Mouse (Mus musculus) thymus, postnatal 25 days (tissue): ENCODE results near the gene Nelfa.
"Not testable (repeated sequence)": the region's sequence is repeated elsewhere in the genome, so short reads cannot be mapped to it uniquely, and the experiment has no call there.

Experiments used
- DNase-seq: peaks from one replicate; pipeline ENCODE4 v3.0.0; 2022

Gene Nelfa

DNA sequence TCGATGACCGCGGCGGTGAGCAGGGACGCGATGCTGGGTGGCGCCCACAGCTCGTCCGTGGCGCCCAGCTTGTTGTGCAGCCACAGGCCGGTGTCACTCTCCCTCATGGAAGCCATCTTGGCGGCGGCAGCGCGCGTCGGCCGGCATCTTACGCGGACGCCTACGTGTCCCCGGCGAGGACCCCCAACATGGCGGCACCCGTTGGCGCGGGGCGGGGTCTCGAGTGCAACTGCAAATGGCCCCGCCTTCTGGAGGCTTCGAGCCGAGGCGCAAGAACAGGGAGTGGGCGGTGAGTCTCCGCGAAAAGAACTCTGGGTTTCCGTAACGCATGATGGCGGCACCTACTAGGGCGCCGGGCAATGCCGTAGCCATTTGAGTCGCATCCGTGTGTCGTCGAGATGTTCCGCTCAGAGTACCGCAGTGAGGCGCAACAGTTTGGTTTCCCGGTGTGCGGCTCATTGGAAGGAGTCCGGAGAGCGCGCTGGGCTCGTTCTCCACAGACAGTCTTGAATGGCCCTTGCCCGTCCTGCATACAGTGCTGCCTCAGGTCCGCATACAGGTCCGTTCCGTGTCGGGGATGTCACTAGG is at the start of gene Nelfa:
Gene Nelfa (minus strand): TSS at position 294 of the 588 bp plus-strand sequence.
- peak; percentile 98 for DNase-seq

GRCm38 (mm10) chr5:33983309-33984121 is 47.3 kb upstream of the Nelfa start, which contains the start of gene Gm1673:
Gene Gm1673, plus strand, starts transcription at chr5:33983433.
- DNase-seq = peak; percentile 88

- no peak for DNase-seq
Observed at GRCm38 (mm10) chr5:33982731-33983259, 46.6 kb upstream of the Nelfa start.

DNA sequence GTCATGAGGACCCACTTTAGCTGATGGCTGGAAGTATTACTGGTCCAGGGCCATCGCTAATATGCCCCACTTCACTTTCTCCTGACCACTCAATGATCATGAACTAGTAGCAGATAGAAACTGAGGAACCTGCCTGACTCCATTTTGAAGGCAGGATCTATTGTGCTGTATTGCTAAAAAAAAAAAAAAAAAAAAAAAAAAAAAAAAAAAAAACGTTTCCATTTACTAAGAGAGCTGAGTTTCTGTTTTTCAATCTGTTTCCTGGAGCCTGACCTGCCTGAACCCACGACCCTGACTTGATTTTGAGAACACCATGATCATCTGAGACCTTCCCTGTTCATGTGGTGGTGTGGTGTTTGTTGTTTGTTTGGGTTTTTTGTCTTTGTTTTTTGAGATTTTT is 40.1 kb upstream of the Nelfa start:
- DNase-seq = no peak

DNA sequence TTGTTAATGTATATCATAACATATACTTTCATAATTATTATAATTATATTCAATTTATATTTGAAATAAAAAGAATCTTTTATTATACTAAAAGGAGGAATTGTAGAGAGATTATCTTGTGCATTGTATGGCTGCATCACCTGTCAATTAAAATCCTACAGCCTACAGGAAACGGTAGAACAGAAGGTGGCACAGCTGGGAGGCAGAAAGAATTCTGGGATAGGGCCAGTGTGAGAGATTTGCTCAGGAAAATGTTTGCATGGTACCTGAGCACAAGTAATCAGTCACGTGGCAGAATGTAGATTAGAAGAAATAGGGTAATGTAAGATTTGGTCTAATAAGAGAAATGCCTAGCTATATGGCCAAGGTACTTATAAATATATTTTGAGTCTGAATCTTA is 38.5 kb upstream of the Nelfa start:
- DNase-seq = no peak

DNA sequence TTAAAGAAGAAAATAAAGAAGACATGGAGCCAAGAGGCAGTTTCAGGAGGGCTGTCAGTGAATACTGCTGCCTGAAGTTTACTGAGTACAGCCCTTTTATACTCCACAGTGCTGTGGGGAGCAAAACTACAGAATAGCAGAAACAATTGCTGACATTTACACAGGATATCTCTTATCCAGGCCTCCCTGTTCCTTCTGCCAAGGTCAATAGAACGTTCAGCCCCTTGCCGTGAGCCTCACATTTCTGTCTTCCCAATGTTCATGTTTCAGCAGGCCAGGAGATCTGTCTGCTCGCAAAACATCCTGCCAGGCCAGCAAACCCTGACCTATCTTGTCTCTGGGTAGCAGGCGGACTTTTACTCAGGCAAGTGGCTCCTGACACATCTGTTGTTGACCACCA is 23.2 kb upstream of the Nelfa start:
- DNase-seq = no peak

- DNase-seq = no peak
Observed at GRCm38 (mm10) chr5:33955868-33956267, 19.7 kb upstream of the Nelfa start.

DNA sequence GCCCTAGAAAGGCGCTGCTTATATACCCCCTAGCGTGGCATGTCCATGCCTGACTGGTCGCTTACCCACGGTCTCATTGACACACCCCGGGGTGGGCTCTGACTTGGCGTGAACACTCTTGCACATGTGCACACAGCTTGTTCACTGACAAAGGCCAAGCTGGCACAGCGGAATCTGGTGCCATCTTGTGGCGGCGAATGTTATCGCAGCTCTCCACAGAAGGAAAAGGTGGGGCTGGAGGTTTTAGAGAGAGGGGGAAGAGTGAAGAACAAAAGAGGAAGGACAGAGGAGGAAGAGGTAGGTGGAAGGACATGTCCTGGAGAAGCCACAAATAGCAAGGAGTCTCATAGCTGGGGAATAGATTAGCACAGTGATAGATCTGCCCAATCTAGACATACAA is 18.1 kb upstream of the Nelfa start:
- DNase-seq = peak; percentile 79

DNA sequence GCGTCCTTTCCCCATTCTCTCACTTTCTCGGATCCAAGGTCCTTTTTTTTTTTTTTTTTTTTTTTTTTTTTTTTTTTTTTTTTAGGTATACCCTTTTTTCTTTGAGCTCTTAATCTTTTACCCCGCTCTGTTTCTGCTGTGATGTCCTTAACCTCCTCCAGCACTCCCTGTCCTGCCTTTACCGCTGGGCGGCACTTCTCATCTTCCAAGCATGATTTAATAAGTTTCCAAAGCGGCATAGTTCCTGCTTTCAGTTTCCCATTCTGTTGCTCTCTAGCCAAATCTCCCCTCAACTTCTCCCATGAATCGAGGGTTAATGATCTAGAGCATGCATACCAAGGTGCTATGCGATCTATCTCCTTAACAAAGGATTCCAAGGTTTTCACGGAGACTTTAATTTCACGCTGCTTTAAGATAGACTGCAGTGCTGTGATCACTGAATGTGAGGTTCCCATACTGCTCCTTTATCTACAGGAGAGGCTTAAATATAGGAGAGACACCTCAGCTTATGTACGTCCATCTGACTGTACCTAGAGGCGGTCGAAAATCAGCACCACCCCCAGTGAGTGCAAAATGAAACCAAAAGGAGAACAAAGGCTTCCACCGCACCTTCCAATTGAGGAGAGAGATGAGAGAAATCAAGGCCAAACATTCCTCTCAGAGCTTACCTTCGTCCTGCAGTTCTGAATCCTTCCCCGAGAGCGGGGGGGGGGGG is 17.4 kb upstream of the Nelfa start:
- no peak for DNase-seq

- no peak for DNase-seq
Observed at GRCm38 (mm10) chr5:33948314-33948713, 12.1 kb upstream of the Nelfa start.

- DNase-seq = not testable (repeated sequence)
Observed at GRCm38 (mm10) chr5:33947035-33947434, 10.8 kb upstream of the Nelfa start.

GRCm38 (mm10) chr5:33938448-33938847 is 2.2 kb upstream of the Nelfa start:
- no peak for DNase-seq

DNA sequence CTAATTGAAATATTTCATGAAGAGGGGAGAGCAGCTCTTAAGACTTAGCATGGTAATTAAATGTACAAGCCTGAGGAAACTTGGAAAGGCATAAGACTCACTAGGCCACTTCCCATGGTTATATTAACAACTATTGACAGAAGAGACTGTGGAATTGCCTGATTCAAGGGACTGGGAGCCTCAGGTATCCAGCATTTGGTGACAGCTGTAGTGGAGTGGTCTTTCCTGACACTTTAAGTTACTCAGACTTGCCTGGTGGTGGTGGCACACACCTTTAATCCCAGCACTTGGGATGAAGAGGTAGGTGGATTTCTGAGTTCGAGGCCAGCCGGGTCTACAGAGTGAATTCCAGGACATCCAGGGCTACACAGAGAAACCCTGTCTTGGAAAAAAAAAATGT is 1.0 kb upstream of the Nelfa start:
- no peak for DNase-seq

DNA sequence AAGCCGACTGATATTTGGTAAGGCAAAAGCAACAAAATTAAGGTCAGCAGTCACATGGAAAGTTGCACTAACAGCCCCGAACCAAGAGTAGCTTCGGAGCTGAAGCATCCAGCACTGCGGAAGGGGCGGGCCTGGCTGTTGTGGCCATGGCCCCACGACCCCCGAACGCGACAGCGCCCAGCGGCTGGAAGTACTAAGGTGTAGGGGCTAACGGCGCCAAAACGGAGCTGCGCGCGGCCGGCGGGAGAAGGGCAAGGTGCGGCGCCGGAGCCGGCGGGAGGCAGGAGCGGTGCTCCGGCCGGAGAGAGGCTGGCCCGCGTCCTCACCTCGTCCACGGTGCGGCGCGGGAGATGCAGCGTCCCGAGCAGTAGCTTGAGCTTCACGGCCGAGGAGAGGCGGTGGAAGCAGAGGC is 507 bp downstream of the Nelfa start:
- DNase-seq = no peak

GRCm38 (mm10) chr5:33934877-33935276 is 1.3 kb downstream of the Nelfa start:
- DNase-seq = no peak

DNA sequence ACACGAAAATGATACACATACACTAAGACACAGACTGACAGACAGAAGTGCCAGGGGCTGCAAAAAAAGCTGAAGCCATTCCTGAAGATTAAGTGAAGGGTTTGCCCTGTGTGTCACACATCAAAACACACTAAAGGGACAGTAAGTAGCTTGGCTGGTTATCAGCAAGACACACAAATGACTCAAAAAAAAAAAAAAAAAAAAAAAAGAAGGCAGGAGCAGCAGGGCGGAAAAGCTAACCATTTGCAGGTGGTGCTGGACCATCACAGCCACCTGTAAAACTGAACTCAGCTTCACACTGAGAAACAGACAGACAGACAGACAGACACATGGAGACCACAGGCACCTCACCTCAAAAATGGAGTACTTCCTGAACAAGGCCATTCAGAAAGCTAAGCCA is 2.1 kb downstream of the Nelfa start:
- DNase-seq = no peak

GRCm38 (mm10) chr5:33932413-33932812 is 3.8 kb downstream of the Nelfa start:
- no peak for DNase-seq

- no peak for DNase-seq
Observed at GRCm38 (mm10) chr5:33926170-33926569, 10.0 kb downstream of the Nelfa start.

DNA sequence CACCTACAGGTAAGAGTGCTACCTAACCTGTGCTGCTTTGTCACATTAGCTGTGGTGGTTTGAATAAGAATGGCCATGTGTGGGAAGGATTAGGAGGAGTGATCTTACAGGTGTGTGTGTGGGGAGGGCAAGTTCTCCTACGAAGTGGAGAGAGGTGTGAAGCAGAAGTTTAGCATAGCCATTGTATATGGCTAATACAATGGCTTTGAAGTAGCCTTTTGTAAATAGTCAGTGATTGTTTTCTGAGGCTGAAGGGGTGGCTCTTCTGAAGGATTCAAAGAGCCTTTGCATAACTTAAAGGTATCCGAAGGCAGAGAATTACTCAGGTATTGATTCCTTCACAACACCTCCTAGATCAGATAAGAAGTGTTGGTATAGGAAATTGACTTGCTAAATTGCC is 13.6 kb downstream of the Nelfa start:
- no peak for DNase-seq

DNA sequence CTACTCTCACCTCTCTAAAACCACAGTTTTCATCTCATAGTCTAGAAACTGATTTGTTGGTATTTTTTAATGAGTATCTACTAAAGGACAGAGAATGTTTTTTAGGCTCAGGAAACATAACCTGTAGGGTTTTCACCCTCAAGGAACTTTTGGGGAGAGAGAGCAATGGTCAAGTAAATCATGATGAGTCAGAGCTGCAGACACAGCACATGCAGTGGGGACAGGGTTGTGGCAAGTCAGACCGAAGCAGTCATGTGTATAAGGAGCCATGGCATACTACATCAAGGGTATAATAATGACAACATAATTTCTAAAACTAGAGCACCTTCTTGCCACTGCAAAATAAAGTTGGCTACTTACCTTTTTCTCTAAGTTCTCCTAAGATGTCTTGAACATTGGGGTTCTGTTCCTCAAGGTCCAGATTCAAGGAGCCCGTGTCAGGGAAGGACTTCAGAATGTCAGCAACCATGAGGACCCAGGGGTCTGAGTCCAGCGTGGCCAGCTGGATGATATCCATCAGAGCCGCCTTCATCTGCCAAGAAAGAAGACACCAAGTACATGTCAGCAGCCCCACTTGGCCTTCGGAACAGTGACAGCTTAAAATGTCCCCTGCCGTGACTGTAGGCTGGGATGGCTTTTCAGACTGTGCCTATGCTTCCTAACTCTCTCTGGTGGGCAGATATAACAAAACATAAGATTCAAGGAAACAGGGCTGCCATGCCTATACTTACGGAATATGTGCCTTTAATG is 14.6 kb downstream of the Nelfa start:
- no peak for DNase-seq

- DNase-seq = no peak
Observed at GRCm38 (mm10) chr5:33920924-33921323, 15.3 kb downstream of the Nelfa start.

DNA sequence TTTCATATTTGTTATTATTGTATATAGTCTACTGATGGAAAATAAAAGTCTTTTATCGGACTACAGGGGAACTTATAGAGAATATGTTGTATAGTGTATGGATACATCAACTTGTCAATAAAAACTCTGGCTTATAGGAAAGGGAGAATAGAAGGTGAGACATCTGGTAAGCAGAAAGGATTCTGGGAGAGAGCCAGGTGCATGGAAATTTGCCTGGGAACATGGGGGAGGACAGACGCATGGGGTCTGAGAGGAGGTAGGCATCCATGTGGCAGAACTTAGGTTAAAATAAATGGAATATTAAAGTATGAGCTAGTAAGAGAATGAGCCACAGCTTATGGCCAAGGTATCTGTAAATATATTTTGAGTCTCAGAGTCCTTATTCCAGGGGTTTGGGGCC is 16.2 kb downstream of the Nelfa start:
- no peak for DNase-seq

- DNase-seq = no peak
Observed at GRCm38 (mm10) chr5:33919466-33919865, 16.7 kb downstream of the Nelfa start.
